Mouse (Mus musculus): ENCODE results near the gene Sh2d5. TPM values are rescaled to one million over a fixed set of nuclear protein-coding genes. Genes with fewer than 3 reads are reported as not detected.

The Sh2d5 gene
- total and polyA plus RNA-seq, 3 experiments, result 2.0 to 2.8 TPM; not detected in 1

- peaks cover 0 to 29% of the 10 kb centered on the region in 2 experiments; a peak in 2 of 4 replicates for H3K36me3 ChIP-seq (ENCODE audit: control insufficient read depth in 1 of 2, insufficient read depth in 2 of 2, low read length in 2 of 2)
- no peaks in the 10 kb centered on the region for H3K79me2 ChIP-seq (ENCODE audit: control insufficient read depth, insufficient read depth, low read length, poor library complexity)
- no peak overlapping the region for H3K9ac ChIP-seq (ENCODE audit: control insufficient read depth, low read depth, low read length, poor library complexity, severe bottlenecking)
- H3K9me3 ChIP-seq (replicated peaks; ENCODE audit: insufficient read depth, low read length), result no peaks in the 10 kb centered on the region
- no peaks in the 10 kb centered on the region for H3K4me1 ChIP-seq (ENCODE audit: control insufficient read depth in 1 of 2, insufficient read depth in 2 of 2, low read length in 2 of 2)
- H3K27me3 ChIP-seq (ENCODE audit: control insufficient read depth in 1 of 2, insufficient read depth in 2 of 2, low read length in 2 of 2), result no peaks in the 10 kb centered on the region
- no peak overlapping the region for H3K27ac ChIP-seq (ENCODE audit: control insufficient read depth, low read depth, low read length)
- H3K4me3 ChIP-seq (ENCODE audit: control insufficient read depth in 1 of 2, insufficient read depth in 1 of 2, low read depth in 2 of 2, low read length in 2 of 2), result no peak overlapping the region
- no peak for TF ChIP-seq JUND (IDR thresholded peaks at IDR 0.05; ENCODE audit: low read depth, low read length)
- TF ChIP-seq BHLHE40 (IDR thresholded peaks at IDR 0.05; ENCODE audit: borderline replicate concordance, low read depth, low read length), result no peak
- TF ChIP-seq GATA1 (IDR thresholded peaks at IDR 0.05; ENCODE audit: low read depth, low read length), result no peak
- no peak for TF ChIP-seq RAD21 (IDR thresholded peaks at IDR 0.05; ENCODE audit: low read depth, low read length)
- TF ChIP-seq KAT2A (conservative IDR thresholded peaks at IDR 0.05; ENCODE audit: low read depth, low read length), result no peak
- no peak for TF ChIP-seq TBP (IDR thresholded peaks at IDR 0.05; ENCODE audit: low read depth, low read length)
- no peak for TF ChIP-seq ZKSCAN1 (IDR thresholded peaks at IDR 0.05; ENCODE audit: low read depth, low read length)
- no peak for TF ChIP-seq MXI1 (IDR thresholded peaks at IDR 0.05; ENCODE audit: low read depth, low read length)
- TF ChIP-seq HCFC1 (IDR thresholded peaks at IDR 0.05; ENCODE audit: low read depth, low read length), result no peak
- TF ChIP-seq ETS1 (IDR thresholded peaks at IDR 0.05; ENCODE audit: low read depth, low read length), result no peak
- TF ChIP-seq MAX (IDR thresholded peaks at IDR 0.05; ENCODE audit: low read length), result no peak
- DNase-seq (ENCODE audit: low read depth, low spot score), result no peak
Observed at GRCm38 (mm10) chr4:138200769-138201168, 49.4 kb upstream of the Sh2d5 start.

- Histone ChIP-seq H3K27ac (ENCODE audit: control insufficient read depth, low read depth, low read length) (no peak overlapping the region), H3K79me2 (ENCODE audit: control insufficient read depth, insufficient read depth, low read length, poor library complexity) (no peaks in the 10 kb centered on the region), H3K36me3 (ENCODE audit: control insufficient read depth in 1 of 2, insufficient read depth in 2 of 2, low read length in 2 of 2) (peaks cover 0 to 27% of the 10 kb centered on the region in 2 experiments; a peak in 2 of 4 replicates), H3K4me3 (ENCODE audit: control insufficient read depth in 1 of 2, insufficient read depth in 1 of 2, low read depth in 2 of 2, low read length in 2 of 2) (no peak overlapping the region), H3K27me3 (ENCODE audit: control insufficient read depth in 1 of 2, insufficient read depth in 2 of 2, low read length in 2 of 2) (no peaks in the 10 kb centered on the region), H3K9ac (ENCODE audit: control insufficient read depth, low read depth, low read length, poor library complexity, severe bottlenecking) (no peak overlapping the region), H3K9me3 (replicated peaks; ENCODE audit: insufficient read depth, low read length) (no peaks in the 10 kb centered on the region), H3K4me1 (ENCODE audit: control insufficient read depth in 1 of 2, insufficient read depth in 2 of 2, low read length in 2 of 2) (no peaks in the 10 kb centered on the region)
- TF ChIP-seq CHD1 (IDR thresholded peaks at IDR 0.05; ENCODE audit: low read depth, low read length) (no peak), GABPA (IDR thresholded peaks at IDR 0.05; ENCODE audit: low read depth, low read length) (no peak), SIN3A (IDR thresholded peaks at IDR 0.05; ENCODE audit: low read length) (no peak), POLR2A (IDR thresholded peaks at IDR 0.05; ENCODE audit: control insufficient read depth in 1 of 2, insufficient read depth in 1 of 2, low read depth in 1 of 2, low read length in 2 of 2, poor library complexity in 1 of 2) (no peak)
- no peak for DNase-seq (ENCODE audit: low read depth, low spot score)
Observed at GRCm38 (mm10) chr4:138201696-138202095, 48.5 kb upstream of the Sh2d5 start.

GRCm38 (mm10) chr4:138210116-138210515 lies 40.1 kb upstream of the Sh2d5 start:
- TF ChIP-seq HCFC1 (IDR thresholded peaks at IDR 0.05; ENCODE audit: low read depth, low read length) (no peak), NRF1 (IDR thresholded peaks at IDR 0.05; ENCODE audit: insufficient read depth, low read depth, low read length, poor library complexity, severe bottlenecking) (no peak), ELF1 (IDR thresholded peaks at IDR 0.05; ENCODE audit: low read depth, low read length) (no peak), USF1 (IDR thresholded peaks at IDR 0.05; ENCODE audit: low read depth, low read length) (no peak), EP300 (IDR thresholded peaks at IDR 0.05; ENCODE audit: low read depth in 1 of 2, low read length in 2 of 2) (no peak), MEF2A (IDR thresholded peaks at IDR 0.05; ENCODE audit: extremely low read depth, insufficient replicate concordance, low read depth, low read length, poor library complexity, severe bottlenecking) (no peak), POLR2AphosphoS2 (IDR thresholded peaks at IDR 0.05; ENCODE audit: low read length) (no peak)
- no peaks in the 10 kb centered on the region for H3K27me3 ChIP-seq (ENCODE audit: control insufficient read depth in 1 of 2, insufficient read depth in 2 of 2, low read length in 2 of 2)
- no peaks in the 10 kb centered on the region for H3K4me1 ChIP-seq (ENCODE audit: control insufficient read depth in 1 of 2, insufficient read depth in 2 of 2, low read length in 2 of 2)
- no peak overlapping the region for H3K27ac ChIP-seq (ENCODE audit: control insufficient read depth, low read depth, low read length)
- H3K9ac ChIP-seq (ENCODE audit: control insufficient read depth, low read depth, low read length, poor library complexity, severe bottlenecking), result no peak overlapping the region
- no peak for DNase-seq (ENCODE audit: low read depth, low spot score)
- no peaks in the 10 kb centered on the region for H3K9me3 ChIP-seq (replicated peaks; ENCODE audit: insufficient read depth, low read length)
- H3K4me3 ChIP-seq (ENCODE audit: control insufficient read depth in 1 of 2, insufficient read depth in 1 of 2, low read depth in 2 of 2, low read length in 2 of 2), result no peak overlapping the region
- peaks cover 0 to 7% of the 10 kb centered on the region in 2 experiments; a peak in 2 of 4 replicates for H3K36me3 ChIP-seq (ENCODE audit: control insufficient read depth in 1 of 2, insufficient read depth in 2 of 2, low read length in 2 of 2)
- no peaks in the 10 kb centered on the region for H3K79me2 ChIP-seq (ENCODE audit: control insufficient read depth, insufficient read depth, low read length, poor library complexity)
